8 mouse cellular contexts compared by ENCODE assay signal in the genomic region with DNA sequence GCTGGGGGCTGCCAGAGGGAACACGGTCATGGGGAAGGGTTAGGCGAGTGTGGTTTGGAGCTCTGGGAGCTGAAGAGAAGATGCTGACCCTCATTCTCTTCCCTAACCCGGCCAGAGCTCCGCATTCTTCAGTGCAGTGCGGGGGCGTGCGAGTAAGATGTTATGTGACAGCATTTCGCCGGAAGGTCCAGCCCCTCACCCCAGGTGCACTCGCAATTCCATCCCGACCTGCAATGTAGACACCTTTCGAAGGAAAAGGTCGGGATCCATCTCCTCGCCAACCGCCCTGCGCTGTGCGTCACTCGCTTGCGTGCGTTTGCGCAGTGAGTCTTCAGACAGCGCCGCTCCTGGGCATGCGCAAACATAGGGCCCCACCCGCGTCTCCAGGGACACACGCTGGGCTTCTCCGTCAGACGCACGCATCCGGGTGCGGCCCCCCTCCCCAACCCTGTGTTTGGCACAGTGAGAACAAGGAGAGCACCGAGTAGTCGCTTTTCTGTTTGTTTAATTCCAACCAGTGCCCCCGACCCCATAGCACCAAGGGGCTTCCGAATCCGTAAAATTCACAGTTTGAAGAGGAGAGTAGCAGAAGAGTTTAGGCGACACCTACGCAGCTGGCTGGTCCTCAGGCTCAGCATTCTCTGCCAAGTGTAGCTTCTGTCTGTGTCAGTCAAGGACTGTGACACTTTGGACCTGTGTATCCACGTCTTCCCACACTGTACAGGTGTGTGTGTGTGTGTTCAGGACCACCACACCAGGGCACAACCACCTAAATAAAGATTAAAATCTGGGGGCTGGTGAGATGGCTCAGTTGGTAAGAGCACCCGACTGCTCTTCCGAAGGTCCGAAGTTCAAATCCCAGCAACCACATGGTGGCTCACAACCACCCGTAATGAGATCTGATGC. TPM values are rescaled to one million over a fixed set of nuclear protein-coding genes. Genes with fewer than 3 reads are reported as not detected.
DNase-seq lines count a peak whose midpoint lies in the region; ATAC-seq and TF ChIP-seq lines count a peak whose summit lies in the region.

A gene (minus strand): TSS at position 314 of the 906 bp plus-strand sequence.

- H3K4me1 ChIP-seq in bone marrow macrophage, adult 2 months (ENCODE audit: control insufficient read depth, insufficient read depth, low read length) = peaks cover 16% of the 10 kb centered on the region
- peaks cover 2% of the 10 kb centered on the region; the same call in 1 of the 2 replicates for H3K4me1 ChIP-seq in embryonic fibroblast, embryonic 13.5 days (ENCODE audit: control insufficient read depth, insufficient read depth, low read length)
- H3K4me1 ChIP-seq in heart, embryonic 10.5 days = peaks cover 26% of the 10 kb centered on the region
- peaks cover 27% of the 10 kb centered on the region for H3K4me1 ChIP-seq in kidney, embryonic 16.5 days (ENCODE audit: insufficient read depth, low read length)
- H3K4me1 ChIP-seq in liver, adult 2 months (ENCODE audit: control insufficient read depth, insufficient read depth, low read length) = peaks cover 16% of the 10 kb centered on the region

- no peaks in the 10 kb centered on the region for H3K27me3 ChIP-seq in heart, embryonic 10.5 days (ENCODE audit: insufficient read depth, poor library complexity, severe bottlenecking)
- no peaks in the 10 kb centered on the region for H3K27me3 ChIP-seq in kidney, embryonic 16.5 days (ENCODE audit: insufficient read depth, low read length)
- H3K27me3 ChIP-seq in liver, adult 2 months (ENCODE audit: control insufficient read depth, insufficient read depth, low read length) = no peaks in the 10 kb centered on the region
- no peaks in the 10 kb centered on the region for H3K27me3 ChIP-seq in myocyte (ENCODE audit: control insufficient read depth, insufficient read depth, insufficient read length)
- no peaks in the 10 kb centered on the region for H3K27me3 ChIP-seq in splenic B cell, adult 2 months (ENCODE audit: control insufficient read depth, insufficient read depth, low read length, poor library complexity, severe bottlenecking)

- DNase-seq in A20 (ENCODE audit: low read depth, low spot score) = peak; percentile 95
- DNase-seq in heart, embryonic 10.5 days (ENCODE audit: low spot score) = peak; percentile 98
- peak; percentile 82 for DNase-seq in liver, adult 2 months (ENCODE audit: extremely low read depth, low read depth, low spot score)
- DNase-seq in splenic B cell, adult 2 months (ENCODE audit: low read depth, low spot score) = peak; percentile 97

- H3K27ac ChIP-seq in bone marrow macrophage, adult 2 months (ENCODE audit: insufficient read depth, low read depth, low read length) = peak within 1 kb of the TSS; percentile 63
- peak within 1 kb of the TSS; percentile 19 for H3K27ac ChIP-seq in embryonic fibroblast, embryonic 13.5 days (ENCODE audit: insufficient read depth, low read length)
- peak within 1 kb of the TSS; percentile 85 for H3K27ac ChIP-seq in heart, embryonic 10.5 days
- peak within 1 kb of the TSS; percentile 90 for H3K27ac ChIP-seq in kidney, embryonic 16.5 days (ENCODE audit: low read length)
- H3K27ac ChIP-seq in liver, adult 2 months (replicated peaks; ENCODE audit: insufficient read depth, low read depth, low read length) = peak within 1 kb of the TSS; percentile 79

- no peak for TF ChIP-seq POLR2A in bone marrow macrophage, adult 2 months (IDR thresholded peaks at IDR 0.05; ENCODE audit: borderline replicate concordance, low read depth, low read length)
- TF ChIP-seq POLR2A in embryonic fibroblast, embryonic 13.5 days (IDR thresholded peaks at IDR 0.05; ENCODE audit: low read depth, low read length) = peak; percentile 99
- TF ChIP-seq POLR2A in liver, adult 2 months (IDR thresholded peaks at IDR 0.05; ENCODE audit: extremely low read depth, insufficient read depth, low read length) = peak; percentile 94
- peak; percentile 98 for TF ChIP-seq POLR2A in myocyte (IDR thresholded peaks at IDR 0.05; ENCODE audit: insufficient read length, low read depth)

- no peak for TF ChIP-seq CTCF in bone marrow macrophage, adult 2 months (IDR thresholded peaks at IDR 0.05; ENCODE audit: low read depth, low read length)
- TF ChIP-seq CTCF in embryonic fibroblast, embryonic 13.5 days (IDR thresholded peaks at IDR 0.05; ENCODE audit: borderline replicate concordance, insufficient read depth, low read length) = no peak
- TF ChIP-seq CTCF in liver, adult 2 months (IDR thresholded peaks at IDR 0.05; ENCODE audit: low read depth, low read length) = no peak

- H3K9ac ChIP-seq in kidney, embryonic 16.5 days (replicated peaks; ENCODE audit: low read length) = peak within 1 kb of the TSS; percentile 89
- peak within 1 kb of the TSS; percentile 73 for H3K9ac ChIP-seq in liver, adult 2 months (ENCODE audit: low read depth, low read length)

- ATAC-seq in kidney, embryonic 16.5 days (ENCODE audit: low FRiP score, low TSS enrichment) = peak; percentile 91

- peak within 1 kb of the TSS; percentile 84 for H3K4me3 ChIP-seq in bone marrow macrophage, adult 2 months (ENCODE audit: insufficient read depth, low read length)
- peak within 1 kb of the TSS; percentile 60 for H3K4me3 ChIP-seq in embryonic fibroblast, embryonic 13.5 days (ENCODE audit: insufficient read depth, low read length)
- peak within 1 kb of the TSS; percentile 67 for H3K4me3 ChIP-seq in heart, embryonic 10.5 days
- H3K4me3 ChIP-seq in kidney, embryonic 16.5 days (ENCODE audit: low read length) = peak within 1 kb of the TSS; percentile 63
- H3K4me3 ChIP-seq in liver, adult 2 months (ENCODE audit: insufficient read depth, low read depth, low read length) = peak within 1 kb of the TSS; percentile 77
- peak within 1 kb of the TSS; percentile 83 for H3K4me3 ChIP-seq in myocyte

- peaks cover 30% of the 10 kb centered on the region for H3K36me3 ChIP-seq in heart, embryonic 10.5 days
- H3K36me3 ChIP-seq in kidney, embryonic 16.5 days (ENCODE audit: insufficient read depth, low read length) = 0 out of 2 replicates have a peak, but pooled peaks cover 10% of the 10 kb centered on the region
- H3K36me3 ChIP-seq in liver, adult 2 months (ENCODE audit: control insufficient read depth, insufficient read depth, low read length) = no peaks in the 10 kb centered on the region
- H3K36me3 ChIP-seq in myocyte (ENCODE audit: control insufficient read depth, insufficient read depth) = no peaks in the 10 kb centered on the region
- H3K36me3 ChIP-seq in splenic B cell, adult 2 months (ENCODE audit: control insufficient read depth, insufficient read depth, low read length, poor library complexity, severe bottlenecking) = no peaks in the 10 kb centered on the region; the same call in 1 of the 2 replicates

- H3K9me3 ChIP-seq in heart, embryonic 10.5 days = no peaks in the 10 kb centered on the region
- no peaks in the 10 kb centered on the region for H3K9me3 ChIP-seq in kidney, embryonic 16.5 days (ENCODE audit: low read length)

- 0 out of 2 replicates have a peak, but pooled peaks cover 4% of the 10 kb centered on the region for H3K79me2 ChIP-seq in liver, adult 2 months (ENCODE audit: control insufficient read depth, insufficient read depth, low read length)
- H3K79me2 ChIP-seq in myocyte (ENCODE audit: control insufficient read depth, insufficient read depth) = peaks cover 5% of the 10 kb centered on the region

- 5% methylated on average over 44 of the region's 44 CpGs for WGBS in heart, embryonic 10.5 days
- 5% methylated on average over 43 of the region's 44 CpGs for WGBS in kidney, embryonic 16.5 days
- WGBS in liver, adult 2 months = 2% methylated on average over 44 of the region's 44 CpGs

- peak within 1 kb of the TSS; percentile 46 for H3ac ChIP-seq in myocyte (ENCODE audit: control insufficient read depth, insufficient read length)

- H3K4me2 ChIP-seq in kidney, embryonic 16.5 days (replicated peaks; ENCODE audit: low read depth, low read length) = peak within 1 kb of the TSS; percentile 93
- peak within 1 kb of the TSS; percentile 92 for H3K4me2 ChIP-seq in myocyte (ENCODE audit: low read depth)

TF ChIP-seq in myocyte, 11 proteins besides CTCF, POLR2A, EP300 and RAD21:
- TF ChIP-seq SRF (IDR thresholded peaks at IDR 0.05; ENCODE audit: control insufficient read depth, insufficient read length, low read depth) (peak; percentile 54), REST (IDR thresholded peaks at IDR 0.05; ENCODE audit: insufficient read depth, insufficient read length) (peak; percentile 21), TCF3 (IDR thresholded peaks at IDR 0.05; ENCODE audit: insufficient read length, low read depth) (no peak), TCF12 (IDR thresholded peaks at IDR 0.05; ENCODE audit: insufficient read depth, poor library complexity, severe bottlenecking) (no peak), MYOD1 (IDR thresholded peaks at IDR 0.05; ENCODE audit: control insufficient read depth in 1 of 3, insufficient read length in 2 of 3, low read depth in 2 of 3) (peak; percentile 50 to 85 (median 75)), MAX (IDR thresholded peaks at IDR 0.05; ENCODE audit: low read depth) (no peak), E2F4 (IDR thresholded peaks at IDR 0.05; ENCODE audit: insufficient read depth) (no peak), MYOG (IDR thresholded peaks at IDR 0.05; ENCODE audit: control insufficient read depth in 1 of 3, insufficient read depth in 1 of 3, insufficient read length in 2 of 3, low read depth in 2 of 3) (no peak), CEBPB (IDR thresholded peaks at IDR 0.05; ENCODE audit: insufficient read depth, poor library complexity, severe bottlenecking) (no peak), POLR2AphosphoS2 (IDR thresholded peaks at IDR 0.05; ENCODE audit: insufficient read length, low read depth) (peak; percentile 99), USF1 (IDR thresholded peaks at IDR 0.05; ENCODE audit: low read depth) (no peak)

RNA-seq across cellular contexts. Expression of the gene that starts here (rescaled TPM):
- polyA plus RNA-seq in bone marrow macrophage, adult 2 months (2012; ENCODE audit: insufficient read depth, insufficient read length, missing spikeins) = 13.6 and 14.0 TPM in 2 replicates
- 19.5 TPM in 2 replicates for polyA plus RNA-seq in embryonic fibroblast, embryonic 13.5 days (2011; ENCODE audit: insufficient read length, low read depth, missing spikeins)
- polyA plus RNA-seq in heart, embryonic 10.5 days (2016; fragmentation: Nextera tagmentation; extraction: Ambion mirVana) = 24.0 and 29.4 TPM in 2 replicates
- polyA plus RNA-seq in kidney, embryonic 16.5 days (2015; fragmentation: Nextera tagmentation; extraction: Ambion mirVana) = 34.8 and 38.2 TPM in 2 replicates
- 10.3 and 11.3 TPM in 2 replicates for total RNA-seq in liver, adult 2 months (2014; rRNA removed)
- 21.0 and 23.0 TPM in 2 replicates for polyA plus RNA-seq in liver, adult 2 months (2012; rRNA removed)
- polyA plus RNA-seq in myocyte (2012; fragmentation: generic; extraction: Trizol) = 20.1 TPM

Comparison
In these comparisons a context has a peak if more than half of its experiments do, and no peak if none do; other contexts are left out.
1. Peak in every context shown above with its lines: DNase-seq, ATAC-seq, H3K4me3 ChIP-seq and H3K27ac ChIP-seq.
2. H3K27ac ChIP-seq: peak in every context shown above with its lines; median percentile 90 in kidney, embryonic 16.5 days; 85 in heart, embryonic 10.5 days; 79 in liver, adult 2 months; 63 in bone marrow macrophage, adult 2 months; 19 in embryonic fibroblast, embryonic 13.5 days.